Mouse (Mus musculus): Measurements from ENCODE around the gene Strbp.

Strbp gene

DNA sequence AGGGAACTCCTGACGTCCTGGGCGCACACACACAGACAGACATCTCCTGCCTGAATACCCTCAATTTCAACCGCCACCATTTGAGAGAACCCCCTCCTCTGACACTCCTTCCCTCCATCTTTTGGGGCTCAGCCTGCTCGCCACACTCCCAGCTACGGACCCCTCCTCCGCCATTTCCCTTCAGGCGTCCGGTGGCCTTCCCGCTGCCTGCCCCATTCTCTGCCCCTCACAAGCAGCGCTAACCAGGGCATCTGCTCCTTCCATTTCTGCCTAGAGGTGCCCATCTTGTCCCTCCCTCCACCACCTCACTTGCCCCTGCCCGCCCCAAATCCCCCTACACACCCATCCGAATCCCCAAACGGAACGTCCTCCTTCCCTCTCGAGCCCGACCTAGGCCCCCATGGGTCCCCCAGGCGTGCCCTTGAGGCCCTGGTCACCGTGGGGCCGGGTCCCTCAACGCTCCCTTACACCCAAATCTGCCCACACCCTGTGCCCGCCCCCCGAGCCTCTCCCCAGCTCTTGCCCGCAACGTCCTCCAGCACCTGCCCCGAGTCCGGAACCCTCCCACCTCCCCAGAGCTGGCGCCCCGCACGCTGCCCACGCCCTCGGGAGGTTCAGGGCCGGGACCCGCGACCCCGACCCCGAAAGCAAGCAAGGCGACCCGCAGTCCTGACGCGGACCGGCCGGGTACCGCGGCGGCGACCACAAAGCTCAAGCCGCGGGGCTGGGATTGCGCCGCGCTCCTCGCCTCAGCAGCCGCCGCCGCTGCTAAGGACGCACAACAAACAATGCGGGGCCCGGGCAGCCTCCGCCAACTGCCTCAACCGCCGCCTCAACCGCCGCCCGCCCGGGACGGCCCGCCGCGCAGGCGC, 1.1 kb downstream of the Strbp start:
- DNase-seq (ENCODE audit: low spot score in 2 of 2) = peak in 1 of 2 experiments; percentile 17

DNA sequence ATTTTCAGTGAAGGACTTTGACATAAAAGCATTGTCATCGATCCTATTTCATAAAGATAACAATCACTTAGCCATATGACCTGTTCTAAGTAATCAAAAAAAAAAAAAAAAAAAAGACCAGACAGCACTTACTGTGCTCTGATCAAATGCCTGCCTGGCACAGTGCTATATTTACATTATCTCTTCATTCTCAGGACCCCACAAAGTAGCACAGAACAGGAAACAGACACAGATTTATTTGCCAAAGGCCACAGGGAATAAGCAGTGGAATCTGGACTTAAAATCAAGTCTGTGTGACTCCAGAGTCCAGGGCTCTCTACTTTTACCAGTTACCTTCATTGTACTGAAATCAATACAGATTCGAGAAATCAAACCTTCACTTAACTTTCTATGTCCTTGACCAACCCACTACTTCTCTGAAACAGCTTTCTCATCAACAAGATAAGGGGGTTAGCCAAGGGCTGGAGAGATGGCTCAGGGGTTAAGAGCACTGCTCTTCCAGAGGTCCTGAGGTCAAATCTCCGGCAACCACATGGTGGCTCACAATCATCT, 14.5 kb downstream of the Strbp start:
- DNase-seq (ENCODE audit: low spot score in 2 of 2) = no peak

DNA sequence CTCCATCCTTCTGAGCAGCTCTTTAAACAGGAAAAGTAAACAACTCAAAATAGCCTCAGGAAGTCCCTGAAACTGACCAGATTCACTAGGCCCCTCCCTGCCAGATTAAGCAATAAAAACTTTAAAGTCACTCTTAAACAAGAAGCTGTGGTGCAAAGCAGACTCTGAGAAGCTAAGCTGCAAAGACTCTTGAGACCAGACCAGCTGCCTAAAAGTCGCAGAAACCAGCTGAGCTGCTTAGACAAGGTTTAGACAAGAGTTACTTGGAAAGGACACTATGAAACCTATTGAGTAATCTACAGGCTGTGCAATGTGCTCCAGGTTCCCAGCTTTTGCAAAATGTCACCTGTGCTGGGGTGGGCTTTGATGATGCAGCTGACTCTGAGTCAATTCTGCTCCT, 16.6 kb downstream of the Strbp start:
- DNase-seq (ENCODE audit: low spot score in 2 of 2) = no peak

DNA sequence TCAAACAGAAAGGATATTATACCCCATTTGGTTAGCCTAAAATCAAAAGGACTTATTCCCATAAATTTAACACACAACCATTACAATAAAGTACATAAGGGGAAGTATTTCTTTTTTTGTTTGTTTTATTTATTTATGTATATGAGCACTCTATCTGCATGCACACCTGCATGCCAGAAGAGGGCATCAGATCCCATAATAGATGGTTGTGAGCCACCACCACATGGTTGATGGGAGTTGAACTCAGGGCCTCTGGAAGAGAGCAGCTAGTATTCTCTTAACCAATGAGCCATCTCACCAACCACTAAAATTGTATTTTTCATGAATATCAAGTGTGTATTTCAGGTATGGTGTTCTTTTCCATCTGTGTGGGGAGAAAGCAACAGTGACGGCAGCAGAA, 18.8 kb downstream of the Strbp start:
- no peak for DNase-seq (ENCODE audit: low spot score in 2 of 2)

DNA sequence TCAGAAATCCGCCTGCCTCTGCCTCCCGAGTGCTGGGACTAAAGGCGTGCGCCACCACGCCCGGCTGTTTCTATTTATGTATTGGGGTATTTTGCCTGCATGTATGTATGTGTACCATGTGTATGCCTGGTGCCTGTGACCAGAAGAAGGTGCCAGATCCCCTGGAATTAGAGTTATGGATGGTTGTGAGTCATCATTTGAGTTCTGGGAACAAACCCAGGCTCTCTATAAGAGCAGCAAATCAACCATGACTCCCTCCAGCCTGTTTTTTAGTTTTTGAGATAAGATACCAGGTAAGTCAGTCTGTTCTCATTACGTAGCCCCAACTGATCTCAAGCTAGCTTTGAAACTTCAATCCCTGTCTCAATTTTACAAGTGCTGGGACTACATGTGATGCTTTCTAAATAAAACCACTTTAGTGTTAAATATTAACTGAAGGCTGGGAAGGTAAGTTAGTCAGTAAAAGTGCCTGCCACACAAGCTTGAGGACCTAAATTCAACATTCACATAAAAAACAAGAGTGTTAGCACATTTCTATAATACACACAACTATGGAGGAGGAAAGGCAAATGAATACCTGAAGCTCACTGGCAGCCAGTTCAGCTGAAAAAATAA, 21.4 kb downstream of the Strbp start:
- no peak for DNase-seq (ENCODE audit: low spot score in 2 of 2)

DNA sequence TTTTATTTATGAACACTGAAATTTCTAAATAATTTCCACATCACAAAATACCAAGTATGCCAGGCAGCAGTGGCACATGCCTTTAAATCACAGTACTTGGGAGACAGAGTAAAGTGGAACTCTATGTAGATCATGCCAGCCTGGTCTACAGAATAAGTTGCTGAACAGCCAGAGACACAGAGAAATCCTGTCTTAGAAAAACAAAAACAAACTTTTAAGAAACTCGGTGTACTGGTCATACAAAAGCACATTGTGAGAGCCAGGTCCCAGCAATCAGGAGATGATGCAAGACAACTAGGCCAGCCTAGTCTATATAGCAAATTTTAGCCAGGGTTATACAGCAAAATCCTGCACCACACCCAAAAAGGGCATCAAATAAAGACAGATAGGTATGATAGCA, 52.6 kb downstream of the Strbp start:
- DNase-seq (ENCODE audit: low spot score in 2 of 2) = no peak

DNA sequence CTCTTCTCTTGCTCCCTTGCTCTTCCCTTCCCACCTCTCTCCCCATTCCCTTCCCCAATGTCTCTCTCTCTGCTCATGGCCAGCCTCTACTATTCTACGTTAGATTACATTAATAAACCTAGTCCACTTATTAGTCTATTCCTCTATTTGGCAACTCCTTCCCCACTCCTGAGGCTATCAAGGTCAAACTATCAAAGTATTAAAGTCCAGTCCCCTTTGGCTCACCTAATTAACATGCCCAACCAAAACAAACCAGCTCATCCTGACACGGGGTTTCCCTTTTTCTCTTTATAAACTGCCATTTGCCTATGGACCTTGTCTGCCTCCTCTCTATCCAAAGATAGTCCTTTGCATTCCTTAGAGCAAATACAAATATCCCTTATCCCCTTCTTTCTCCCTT, 54.1 kb downstream of the Strbp start:
- no peak for DNase-seq (ENCODE audit: low spot score in 2 of 2)

DNA sequence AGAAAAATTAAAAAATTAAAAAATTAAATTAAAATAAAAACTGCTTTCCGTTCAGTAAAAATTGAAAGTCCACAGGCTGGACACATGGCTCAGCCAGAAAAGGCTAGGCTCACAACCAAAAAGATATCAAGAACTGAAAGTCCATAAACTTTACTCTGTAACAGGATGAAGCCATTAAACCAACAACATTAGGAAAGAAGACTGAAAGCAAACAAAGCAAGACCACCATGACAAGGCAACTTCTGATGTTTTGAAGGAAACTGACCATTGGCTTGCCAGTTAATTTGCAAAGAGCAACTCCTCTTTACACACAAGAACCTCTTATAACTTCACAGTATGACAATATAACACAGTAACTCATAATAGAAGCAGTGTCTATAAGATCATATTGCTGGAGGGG, 54.7 kb downstream of the Strbp start:
- DNase-seq (ENCODE audit: low spot score in 2 of 2) = no peak

DNA sequence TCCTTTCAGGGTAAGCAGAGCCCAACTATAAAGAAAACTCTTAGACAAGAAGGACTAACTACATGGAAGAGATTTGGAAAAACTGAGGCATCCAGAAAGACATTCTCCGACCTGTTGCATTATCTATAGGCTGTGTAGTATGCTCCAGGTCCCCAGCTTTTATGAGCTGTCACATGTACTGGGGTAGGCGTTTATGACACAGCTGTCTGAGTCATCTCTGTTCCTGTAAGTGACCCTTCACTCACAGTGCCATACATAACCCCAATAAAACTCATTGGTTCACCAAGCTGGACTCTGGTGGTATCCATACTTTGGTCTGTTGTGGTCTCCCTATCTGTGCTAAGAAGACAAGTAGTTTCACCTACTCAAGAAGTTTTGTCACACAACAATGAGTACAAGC, 80.3 kb downstream of the Strbp start:
- no peak for DNase-seq (ENCODE audit: low spot score in 2 of 2)

DNA sequence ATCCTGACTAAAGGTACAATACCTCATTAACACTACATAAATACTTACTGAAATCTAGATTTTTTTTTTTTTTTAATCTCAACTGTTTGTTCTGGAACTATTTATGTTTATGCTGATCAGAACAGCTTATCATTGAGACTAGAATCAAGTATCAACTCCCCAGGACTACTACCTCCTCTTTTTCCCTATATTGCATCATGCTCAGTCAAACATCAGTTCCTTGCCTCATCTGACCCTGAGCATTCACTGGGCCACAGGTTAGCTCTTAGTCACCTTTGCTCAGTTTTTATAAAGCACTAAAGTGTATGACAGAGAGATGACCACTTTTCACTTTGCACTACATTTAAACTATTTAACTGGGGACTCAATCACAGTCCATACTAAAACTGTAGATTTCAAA, 115.7 kb downstream of the Strbp start:
- no peak for DNase-seq (ENCODE audit: low spot score in 2 of 2)

DNA sequence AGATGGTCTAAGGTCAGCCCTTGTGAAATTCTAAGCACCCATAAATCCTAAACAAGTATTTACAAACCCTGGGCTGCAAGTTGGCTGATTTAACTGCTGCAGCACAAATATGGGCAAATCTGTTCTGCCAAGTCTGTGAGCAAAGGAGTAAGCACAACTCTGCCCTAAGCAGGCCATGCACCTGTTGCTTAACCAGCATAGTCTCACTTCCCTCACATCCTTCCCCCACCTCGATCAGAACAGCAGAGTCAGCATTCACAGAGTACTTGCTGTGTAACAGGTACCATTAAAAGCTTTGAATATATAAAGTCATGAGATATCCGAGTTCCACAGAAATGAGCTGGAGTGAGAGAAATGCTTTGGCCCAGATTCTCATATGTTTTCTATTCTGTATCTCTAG, 125.5 kb downstream of the Strbp start:
- DNase-seq (ENCODE audit: low spot score in 2 of 2) = no peak

DNA sequence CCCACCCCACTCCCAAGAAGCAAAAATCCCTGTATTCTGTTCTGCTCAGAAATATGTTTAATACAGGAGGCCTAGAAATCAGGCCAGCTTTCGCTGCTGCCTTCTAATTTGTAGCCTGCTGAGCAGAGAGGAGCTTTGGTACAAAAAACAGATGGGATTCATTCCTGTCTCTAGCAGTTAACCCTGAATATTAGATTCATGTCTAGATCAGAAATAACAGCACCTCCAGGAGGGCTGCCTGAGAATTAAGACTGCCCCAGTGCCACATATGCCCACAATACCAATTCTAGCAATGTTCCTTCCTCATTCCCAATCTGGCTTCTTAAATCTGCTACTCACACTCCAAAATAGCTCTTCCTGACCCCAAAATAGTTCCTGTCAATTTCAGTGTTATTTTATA, 127.0 kb downstream of the Strbp start:
- DNase-seq (ENCODE audit: low spot score in 2 of 2) = no peak

DNA sequence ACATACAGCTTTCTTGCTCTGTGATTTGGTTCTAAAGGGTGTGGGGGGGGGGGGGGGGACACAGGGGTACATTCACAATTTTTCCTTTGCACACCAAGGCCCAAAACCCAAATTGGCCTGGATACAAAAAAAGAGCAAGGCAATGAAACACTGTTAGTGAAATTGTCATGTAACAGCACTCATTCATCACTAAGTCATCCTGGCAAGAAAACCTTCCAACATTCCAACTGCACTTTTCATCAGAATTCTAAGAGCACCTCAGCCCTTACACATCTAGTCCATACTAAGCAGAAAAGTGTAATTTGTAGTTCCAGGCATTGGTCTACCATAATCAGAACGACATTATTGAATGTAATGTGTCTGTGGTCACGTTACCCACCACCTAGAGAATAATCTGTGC, 131.5 kb downstream of the Strbp start:
- no peak for DNase-seq (ENCODE audit: low spot score in 2 of 2)

DNA sequence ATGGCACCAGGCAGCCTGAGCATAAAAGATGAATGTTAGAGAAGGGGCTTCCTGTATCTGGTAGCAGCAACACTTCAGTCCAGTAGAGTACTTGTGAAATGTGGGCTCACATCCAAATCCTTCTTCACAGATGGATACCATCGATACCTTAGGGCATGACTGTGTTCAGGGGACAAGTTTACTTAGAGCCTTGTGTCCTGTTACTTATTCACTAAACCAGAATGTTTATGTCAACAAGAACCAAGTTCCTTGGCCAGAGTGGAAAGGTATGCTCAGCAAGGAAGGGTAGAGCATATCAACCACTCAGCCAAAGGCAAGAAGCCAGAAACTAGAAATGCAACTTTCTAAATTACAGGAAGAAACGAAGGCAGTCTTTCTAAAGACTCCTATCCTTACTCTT, 133.0 kb downstream of the Strbp start:
- DNase-seq (ENCODE audit: low spot score in 2 of 2) = no peak

DNA sequence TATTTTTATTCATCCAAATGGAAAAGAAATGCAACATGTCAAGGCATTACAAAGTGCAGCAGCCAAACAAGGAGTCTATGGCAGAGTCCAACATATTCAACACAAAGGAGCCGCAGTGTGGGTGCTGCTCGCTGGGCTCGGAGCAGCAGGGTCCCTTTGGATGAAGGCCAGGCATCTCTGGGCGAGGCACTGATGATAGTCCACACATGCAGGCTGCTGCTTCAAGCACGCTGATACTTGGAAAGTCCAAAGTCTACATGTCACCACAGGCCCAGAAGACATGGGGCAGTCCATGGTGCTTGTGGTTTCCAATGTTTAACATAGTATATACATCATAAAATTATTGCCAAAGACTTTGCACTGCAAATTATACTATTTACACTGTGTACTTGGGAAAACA, 133.8 kb downstream of the Strbp start:
- no peak for DNase-seq (ENCODE audit: low spot score in 2 of 2)

DNA sequence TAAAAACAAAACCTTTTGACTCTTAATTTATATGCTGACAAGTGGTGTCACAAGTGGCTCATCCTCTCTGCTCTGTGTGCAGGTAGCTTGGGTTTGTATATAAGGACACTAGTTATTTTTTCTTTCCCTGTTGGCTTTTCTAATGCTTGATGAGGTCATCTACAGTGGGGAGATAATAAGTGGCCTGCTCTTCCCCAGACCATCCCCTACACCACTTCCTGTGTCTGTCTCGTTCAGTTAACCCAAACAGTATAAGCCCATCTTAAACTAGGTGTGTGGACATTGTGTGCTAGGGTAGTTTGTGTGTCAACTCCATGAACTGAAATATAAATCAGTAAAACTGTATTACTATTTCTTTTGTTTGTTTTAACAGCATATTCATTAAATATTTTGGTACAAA, 137.6 kb downstream of the Strbp start:
- no peak for DNase-seq (ENCODE audit: low spot score in 2 of 2)

DNA sequence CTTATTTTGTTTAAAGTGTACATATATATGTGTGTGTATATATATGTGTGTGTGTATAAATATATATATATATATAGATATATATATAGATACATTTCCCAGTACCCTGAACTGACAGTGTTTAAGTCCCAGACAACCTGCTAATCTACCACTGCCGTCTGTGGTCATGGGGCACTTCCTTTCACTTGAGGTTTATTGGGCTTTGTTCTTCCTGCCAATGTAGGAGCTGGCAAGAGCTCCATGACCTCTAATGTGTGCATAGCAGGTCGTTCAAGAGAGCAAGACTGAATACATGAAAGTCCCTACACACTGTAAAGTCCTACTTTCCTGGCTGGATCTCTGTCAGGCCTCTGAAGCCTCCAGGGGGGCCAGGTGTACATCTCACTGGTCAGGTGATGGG, 138.1 kb downstream of the Strbp start:
- DNase-seq (ENCODE audit: low spot score in 2 of 2) = no peak

DNA sequence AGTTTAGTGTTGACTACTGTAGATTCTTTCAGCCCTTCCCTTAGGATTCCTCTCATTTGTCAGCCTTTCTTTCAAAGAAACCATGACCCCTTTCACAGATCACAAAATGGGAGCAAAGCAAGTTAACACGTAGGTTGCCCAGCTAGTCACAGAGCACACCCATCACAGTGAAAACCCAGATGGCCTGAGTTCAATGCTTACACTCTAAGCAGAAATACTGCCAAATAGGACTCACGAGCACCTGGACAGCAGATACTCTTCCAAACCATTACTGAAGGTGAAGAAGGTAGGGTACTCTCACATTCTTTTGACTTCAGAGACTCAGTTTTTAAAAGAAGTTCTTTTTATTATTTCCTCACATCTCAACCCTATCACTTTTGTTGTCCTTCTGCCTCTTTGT, 147.3 kb downstream of the Strbp start:
- DNase-seq (ENCODE audit: low spot score in 2 of 2) = no peak

DNA sequence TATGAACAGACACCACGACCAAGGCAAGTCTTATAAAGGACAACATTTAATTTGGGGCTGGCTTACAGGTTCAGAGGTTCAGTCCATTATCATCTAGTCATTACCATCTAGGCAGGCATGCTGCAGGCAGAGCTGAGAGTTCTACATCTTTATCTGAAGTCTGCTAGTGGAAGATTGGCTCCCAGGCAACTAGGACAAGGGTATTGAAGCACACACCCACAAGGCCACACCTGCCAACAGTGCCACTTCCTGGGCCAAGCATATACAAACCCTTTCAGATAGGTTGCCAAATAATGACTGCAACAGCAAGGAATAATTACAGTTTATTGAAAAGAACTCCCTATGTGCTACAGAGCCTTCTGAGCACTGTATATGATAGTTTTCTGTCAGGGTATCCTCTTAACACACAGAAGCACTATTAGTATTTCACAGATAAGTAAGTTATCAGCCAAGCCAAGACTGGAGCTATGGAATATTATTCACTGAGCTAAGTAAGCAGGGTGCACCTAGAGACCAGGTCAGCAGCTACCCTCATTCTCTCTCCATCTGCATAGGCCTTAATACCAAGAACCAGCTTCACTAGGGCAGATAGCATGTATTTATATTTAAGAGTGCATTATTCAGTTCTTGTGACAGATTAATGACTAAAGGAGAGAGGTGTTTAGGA, 154.2 kb downstream of the Strbp start:
- no peak for DNase-seq (ENCODE audit: low spot score in 2 of 2)

DNA sequence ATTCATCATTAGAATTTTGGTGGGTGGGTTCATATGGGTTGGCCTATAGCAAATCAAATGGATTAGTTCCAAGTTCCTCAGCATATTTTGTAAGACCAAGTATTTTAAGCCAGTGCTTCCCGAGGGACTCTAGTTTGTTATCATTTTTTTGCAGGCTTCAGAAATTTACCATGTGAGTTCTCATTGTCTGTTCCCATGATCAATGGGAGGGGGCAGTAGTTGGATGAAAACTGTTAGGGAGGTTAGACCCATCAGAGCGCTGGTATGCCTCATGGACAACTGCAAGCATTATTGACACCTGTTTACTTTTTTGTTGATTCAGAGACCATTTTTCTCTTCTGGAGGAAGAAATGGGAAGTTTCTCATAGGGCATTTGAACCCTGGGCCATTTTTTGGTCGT, 172.0 kb downstream of the Strbp start:
- DNase-seq (ENCODE audit: low spot score in 2 of 2) = no peak

DNA sequence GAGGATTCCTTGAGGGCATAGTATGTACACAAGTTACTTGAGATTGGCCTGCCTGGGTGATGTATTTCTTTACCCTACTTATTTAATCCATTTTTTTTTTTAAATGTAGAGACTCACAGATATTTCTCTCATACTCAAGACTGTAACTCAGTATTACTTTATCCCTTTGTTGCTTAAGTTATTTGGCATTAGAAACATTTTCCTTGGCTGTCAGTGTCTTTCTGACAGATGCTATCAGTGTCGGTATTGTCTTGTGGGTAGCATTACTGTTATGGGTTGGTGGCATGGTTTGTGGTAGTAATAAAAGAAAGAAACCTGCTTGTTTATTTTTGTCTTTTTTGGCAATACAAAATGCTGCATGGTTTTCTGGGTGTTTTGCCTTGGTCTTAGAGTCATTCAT, 172.9 kb downstream of the Strbp start:
- DNase-seq (ENCODE audit: low spot score in 2 of 2) = no peak

DNA sequence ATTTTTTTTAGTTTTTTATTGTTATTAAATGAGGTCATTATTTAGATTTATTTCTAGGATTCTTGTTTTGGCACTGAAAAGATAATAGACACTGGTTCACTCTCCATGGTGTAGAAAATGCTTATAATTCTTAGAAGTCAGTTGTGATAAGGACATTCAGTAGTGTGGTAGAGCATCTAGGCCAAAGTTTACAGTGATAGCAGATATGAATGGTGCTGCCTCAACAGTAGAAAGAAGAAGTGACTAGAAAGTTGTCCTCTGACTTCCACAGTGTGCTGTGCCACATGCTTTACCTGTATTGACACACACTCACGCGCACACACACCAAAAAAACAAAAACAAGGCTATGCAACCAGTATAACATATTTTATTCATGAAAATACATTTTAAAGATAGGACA, 174.3 kb downstream of the Strbp start:
- DNase-seq (ENCODE audit: low spot score in 2 of 2) = no peak

DNA sequence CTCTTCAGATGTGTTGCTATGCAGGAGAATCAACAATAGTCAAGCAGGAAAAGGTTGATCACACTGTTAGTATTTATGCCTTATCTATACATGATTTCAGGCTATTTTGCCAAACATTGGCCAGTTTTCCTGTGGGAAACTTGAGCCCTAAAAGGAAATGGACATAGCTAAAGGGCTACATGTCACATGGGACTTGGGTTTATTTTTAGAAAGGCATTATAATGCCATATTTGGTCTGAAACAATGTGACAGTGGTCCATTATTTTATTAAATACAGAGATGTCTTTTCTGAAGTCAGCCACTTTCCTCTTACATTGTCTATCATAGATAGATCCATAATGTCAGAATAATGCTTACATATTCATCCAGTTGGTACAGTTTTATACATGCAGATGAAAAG, 176.1 kb downstream of the Strbp start:
- DNase-seq (ENCODE audit: low spot score in 2 of 2) = no peak

Measured in frontal cortex, postnatal 25 days (tissue).